Mouse (Mus musculus): ENCODE results near the gene Krt90.

Krt90 gene

DNA sequence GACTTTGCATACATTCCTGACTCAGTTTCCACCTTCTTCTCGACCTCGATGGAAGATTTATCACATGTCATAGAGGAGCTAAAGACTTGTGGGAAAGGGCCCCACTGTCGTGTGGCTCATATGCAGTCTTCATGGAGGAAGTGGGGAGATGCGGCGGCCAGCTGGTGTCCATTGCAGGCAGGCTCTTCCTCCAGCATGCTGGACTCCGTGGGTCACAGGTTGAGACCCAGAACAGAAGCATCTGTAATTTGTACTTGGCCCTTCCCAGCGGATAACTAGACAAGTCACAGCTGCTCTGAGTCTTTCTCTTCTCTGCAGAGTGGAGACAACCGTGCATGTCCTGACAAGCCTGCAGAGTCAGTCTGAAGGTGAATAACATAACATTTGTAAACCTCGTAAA lies 54.5 kb downstream of the Krt90 start:
- DNase-seq = no peak

DNA sequence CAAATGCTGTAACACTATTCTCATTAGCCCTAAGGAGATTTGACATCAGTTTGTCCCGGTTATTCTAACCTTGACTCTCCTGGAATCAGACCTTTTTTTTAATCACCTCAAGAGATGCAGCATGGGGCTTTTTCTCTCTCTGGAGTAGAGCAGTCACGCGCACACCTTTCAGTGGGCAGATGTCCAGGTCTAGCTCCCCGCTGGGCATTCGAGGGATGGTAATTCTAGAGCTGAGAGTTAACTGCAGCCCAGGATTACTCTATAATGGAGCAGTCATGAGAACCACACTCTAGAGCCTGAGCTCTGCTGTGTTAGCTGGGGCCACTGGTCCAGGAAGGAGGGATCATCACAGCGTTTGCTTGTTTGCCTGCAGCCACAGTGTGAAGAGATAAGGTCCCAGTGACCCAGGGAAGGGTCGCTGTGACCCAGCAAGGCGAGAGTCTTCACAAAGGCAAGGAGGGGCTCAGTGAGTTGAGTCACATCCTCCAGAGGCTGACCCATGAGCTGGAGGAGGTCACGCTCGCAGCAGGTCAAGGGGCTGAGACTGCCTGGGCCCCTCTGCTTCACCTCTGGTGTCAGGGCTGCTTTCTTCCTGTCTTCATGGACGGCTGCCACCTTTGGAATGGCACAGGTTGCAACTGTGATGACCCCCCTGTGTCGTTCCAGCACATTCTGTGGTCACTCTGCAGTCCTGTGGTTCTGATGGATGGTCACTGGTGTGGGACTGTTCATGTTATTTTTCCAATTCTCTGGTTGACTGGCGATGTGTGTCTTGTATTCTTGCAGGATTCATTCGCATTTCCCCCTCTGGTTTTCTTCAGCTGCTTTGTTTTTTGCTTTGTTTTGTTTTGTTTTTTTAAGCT lies 55.6 kb downstream of the Krt90 start:
- DNase-seq = peak; percentile 16
